Mouse (Mus musculus) ovary, postnatal 36 days (tissue): ENCODE results near the gene Pcnx4.

Experiments used
- DNase-seq: peaks from one replicate; pipeline ENCODE4 v3.0.0; 2022; ENCODE audit warnings: low spot score, mixed read lengths

The Pcnx4 gene

GRCm38 (mm10) chr12:72536021-72536597 is at the start of gene Pcnx4:
TSS of gene Pcnx4 (plus strand) at chr12:72536383.
- DNase-seq = peak; percentile 99

DNA sequence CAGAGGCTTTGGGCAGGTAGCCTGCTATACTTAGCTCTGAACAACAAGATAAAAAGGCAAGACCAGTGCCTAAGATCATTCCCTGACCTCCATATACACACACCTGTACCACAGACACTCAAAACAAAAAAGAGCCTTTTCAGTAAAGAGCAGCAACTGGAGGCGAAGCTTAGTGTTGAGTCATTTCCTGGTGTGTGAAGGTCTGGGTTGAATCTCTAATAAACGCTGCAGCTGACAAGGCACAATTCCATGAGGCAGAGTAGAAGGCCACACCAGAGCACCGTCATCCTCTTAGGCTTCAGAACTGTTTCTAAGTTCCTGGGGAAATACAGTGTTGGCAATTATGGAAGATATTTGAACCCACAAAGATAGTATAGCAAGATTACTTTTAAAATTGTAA is 48.7 kb upstream of the Pcnx4 start:
- DNase-seq = no peak

- DNase-seq = no peak
Observed at GRCm38 (mm10) chr12:72489995-72490394, 46.2 kb upstream of the Pcnx4 start.

GRCm38 (mm10) chr12:72491063-72491719 is 45.0 kb upstream of the Pcnx4 start:
- no peak for DNase-seq

DNA sequence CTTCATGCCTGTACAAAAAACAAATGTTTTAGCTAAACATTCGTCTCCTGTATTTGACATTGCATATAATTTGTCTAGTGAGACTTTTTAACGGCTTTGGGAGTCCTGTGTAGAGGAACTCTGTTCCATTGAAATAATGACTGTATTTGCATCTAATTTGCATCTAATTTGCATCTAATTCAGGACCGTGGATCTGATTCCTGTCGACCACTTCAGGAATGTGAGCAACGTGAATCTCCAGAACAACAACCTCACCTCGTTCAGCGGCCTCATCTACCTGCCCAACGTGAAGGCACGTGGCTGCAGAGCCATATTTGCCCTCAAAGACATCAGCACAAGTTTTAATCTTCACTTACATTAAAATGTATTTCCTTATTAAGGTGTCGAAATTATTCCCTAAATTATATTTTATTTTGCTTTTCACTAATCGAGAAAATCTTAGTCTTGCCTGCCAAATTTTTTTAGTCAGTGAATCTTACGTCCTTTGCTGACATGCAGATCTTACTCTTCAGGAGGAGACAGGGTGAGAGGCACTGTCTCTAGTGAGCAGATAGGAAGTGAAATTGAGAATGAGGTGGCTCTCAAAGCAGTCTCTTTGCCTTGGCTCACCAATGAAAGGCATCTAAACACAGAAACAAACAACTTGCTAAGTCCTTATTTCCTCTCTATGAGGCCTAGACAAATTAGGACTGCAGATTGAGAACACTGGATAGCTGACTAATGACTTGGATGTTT is 39.1 kb upstream of the Pcnx4 start:
- no peak for DNase-seq

- DNase-seq = no peak
Observed at GRCm38 (mm10) chr12:72509606-72510005, 26.6 kb upstream of the Pcnx4 start.

- DNase-seq = no peak
Observed at GRCm38 (mm10) chr12:72515446-72515845, 20.7 kb upstream of the Pcnx4 start.

DNA sequence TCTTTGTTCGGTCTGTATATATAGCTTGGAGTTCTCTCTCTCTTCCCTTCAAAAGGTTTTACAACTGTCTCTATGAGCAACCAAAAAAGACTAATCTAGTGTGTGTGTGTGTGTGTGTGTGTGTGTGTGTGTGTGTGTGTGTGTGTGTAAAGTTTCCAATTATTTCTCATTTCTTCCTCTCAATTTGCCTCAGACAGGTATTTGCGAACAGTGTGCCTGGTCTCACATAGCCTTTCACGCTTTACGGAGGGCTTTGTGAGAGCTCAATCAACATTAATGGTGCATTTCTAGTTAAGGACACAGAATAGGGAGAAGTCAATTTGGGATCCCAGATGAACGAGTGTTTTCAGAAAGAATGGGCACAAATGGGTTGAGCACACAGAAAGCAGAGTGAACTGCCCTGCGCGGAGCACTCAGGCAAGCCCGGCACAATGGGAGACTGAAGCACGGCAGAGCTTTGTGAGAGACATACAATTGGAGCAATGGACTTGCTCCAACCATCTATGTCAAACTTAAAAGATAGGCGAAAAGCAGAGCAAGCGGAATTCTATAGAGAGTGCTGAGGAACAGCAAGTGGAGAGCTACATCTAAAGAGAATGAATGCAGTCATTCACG is 18.0 kb upstream of the Pcnx4 start:
- DNase-seq = no peak

DNA sequence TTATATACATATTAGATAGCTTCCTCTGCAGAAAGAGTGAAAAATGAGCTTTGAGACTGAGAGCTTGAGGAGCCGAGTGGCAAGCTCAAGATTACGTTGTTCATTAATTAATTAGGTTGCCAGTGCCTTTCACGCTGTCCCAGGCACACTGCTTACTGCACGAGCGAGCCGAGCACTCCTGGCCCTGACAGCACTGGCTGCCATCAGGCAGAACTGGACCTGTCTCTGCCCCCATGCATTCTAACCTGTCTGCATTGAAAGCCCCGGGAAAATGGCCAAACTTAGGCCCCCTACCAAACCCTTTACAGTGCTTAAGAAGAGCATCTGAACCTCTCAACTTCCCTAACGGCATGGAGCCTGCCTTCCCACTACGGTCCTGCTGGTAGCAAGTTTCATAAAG is 16.8 kb upstream of the Pcnx4 start:
- DNase-seq = no peak

GRCm38 (mm10) chr12:72519855-72520254 is 16.3 kb upstream of the Pcnx4 start:
- DNase-seq = no peak

- DNase-seq = peak; percentile 57
Observed at GRCm38 (mm10) chr12:72520645-72521044, 15.5 kb upstream of the Pcnx4 start.

- DNase-seq = no peak
Observed at GRCm38 (mm10) chr12:72525588-72525987, 10.6 kb upstream of the Pcnx4 start.

DNA sequence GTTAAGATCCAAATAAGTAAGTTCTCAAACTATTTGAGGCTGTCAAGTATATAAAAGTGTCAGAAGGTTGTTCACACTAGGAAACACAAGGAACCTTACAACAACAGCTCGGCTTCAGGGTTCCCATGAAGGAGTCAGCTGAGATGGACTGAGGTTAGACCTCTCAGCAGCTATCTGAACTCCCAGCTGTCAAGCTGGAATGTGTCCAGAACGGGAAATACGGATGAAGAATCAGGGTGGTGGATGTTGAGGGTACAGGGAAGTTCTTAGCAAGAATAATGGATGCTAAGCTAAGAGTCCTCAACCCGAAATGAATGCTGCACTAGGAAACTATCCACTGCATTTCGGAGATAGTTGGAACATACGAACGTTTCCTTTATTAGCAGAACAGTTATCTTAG is 3.9 kb upstream of the Pcnx4 start:
- DNase-seq = no peak

DNA sequence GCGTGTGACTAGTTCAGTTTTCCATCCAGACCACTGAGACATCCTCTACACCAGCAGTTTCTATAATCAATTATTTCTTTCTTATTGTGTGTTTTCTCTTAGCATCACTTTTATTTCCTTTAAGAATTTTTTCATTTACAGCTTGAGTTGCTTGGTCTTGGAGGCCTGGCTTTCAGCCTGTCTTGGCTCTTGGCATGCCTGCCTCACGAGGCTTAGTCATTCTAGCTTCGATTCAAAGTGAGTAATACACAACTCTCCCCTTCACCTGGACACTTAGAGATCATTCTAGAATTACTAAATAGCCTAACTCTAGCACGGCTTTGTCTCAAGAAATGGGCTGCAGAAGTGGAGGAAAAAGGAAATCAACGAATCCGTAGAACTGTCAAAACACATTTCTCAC is 2.2 kb upstream of the Pcnx4 start:
- no peak for DNase-seq

DNA sequence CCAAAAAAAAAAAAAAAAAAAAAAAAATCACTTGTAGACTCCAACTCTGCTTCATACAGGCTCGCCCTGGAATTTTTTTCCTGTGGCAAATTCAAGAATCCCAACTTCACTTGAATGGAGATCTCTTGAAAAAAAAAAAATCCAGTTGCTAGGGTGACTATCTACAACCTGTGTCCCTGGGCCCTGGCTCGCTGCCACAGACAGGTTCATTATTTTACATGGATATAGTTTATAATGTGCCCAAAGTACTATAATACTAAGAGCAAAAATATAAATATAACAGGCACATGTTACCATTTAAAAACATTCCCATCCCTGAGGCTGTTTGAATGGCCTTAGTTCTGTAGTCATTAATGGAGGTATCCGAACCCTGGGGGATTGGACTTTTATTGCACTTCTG is 584 bp upstream of the Pcnx4 start:
- DNase-seq = no peak

DNA sequence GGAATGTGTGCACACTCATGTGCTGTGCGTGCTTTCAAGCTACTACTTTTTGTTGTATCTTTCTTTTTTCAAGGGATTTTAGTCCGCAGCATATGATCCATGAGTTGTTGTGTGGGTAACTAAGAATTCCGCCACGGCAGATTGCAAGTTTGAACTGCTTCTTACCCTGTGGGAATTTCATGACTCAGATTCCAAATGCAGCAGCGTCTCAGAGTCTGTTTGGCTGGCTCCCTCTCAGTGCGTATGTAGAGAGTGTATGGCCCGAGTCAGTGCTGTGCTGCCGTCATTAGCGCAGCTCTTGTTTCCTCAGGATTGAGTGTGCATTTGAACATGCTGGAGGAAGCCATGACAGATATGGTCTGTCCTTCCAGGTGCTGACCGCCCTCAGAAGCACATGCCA is 2.4 kb downstream of the Pcnx4 start:
- DNase-seq = no peak

- no peak for DNase-seq
Observed at GRCm38 (mm10) chr12:72554347-72554746, 18.2 kb downstream of the Pcnx4 start.

DNA sequence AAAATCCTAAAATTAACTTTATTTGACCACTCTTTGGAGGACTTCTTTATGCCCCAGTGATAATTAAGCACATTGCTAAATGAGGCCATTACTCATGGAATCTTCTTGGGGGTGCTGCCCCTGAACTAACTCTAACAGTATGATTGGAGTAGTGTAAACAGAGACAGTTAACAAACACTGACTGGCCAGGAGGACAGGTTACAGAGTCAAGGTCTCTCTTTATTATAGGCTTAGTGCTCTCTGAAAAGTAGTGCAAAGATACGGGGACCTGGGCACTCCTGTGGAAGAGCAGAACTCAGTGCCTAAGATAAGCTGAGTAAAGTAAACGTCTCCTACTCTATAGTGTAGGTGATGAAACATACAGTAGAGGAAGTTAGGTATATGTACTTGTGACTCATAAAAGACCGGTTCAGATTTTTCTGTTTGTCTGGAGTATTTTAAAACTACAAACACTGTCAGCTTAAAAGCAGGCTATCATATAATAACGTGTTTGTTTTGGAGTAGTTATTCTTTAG is 28.2 kb downstream of the Pcnx4 start:
- no peak for DNase-seq

DNA sequence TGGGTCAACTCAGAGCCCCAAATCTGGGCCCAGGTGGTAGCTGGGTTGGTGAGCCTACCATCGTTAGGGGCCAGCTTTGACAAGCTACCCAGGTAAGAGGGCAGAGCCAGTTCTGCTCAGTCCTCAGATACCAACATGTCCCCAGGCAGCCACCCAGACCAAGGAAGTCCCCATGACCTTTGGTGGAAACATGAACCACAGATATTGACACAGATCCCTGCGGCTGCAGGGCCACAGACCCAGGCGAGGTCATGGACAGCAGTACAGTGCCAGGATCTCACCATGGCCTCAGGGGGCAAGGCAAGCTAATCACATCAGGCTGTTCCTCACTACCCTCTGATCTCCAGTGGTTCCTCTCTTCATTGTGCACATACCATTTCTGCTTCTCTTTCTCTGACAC is 45.8 kb downstream of the Pcnx4 start:
- DNase-seq = no peak

DNA sequence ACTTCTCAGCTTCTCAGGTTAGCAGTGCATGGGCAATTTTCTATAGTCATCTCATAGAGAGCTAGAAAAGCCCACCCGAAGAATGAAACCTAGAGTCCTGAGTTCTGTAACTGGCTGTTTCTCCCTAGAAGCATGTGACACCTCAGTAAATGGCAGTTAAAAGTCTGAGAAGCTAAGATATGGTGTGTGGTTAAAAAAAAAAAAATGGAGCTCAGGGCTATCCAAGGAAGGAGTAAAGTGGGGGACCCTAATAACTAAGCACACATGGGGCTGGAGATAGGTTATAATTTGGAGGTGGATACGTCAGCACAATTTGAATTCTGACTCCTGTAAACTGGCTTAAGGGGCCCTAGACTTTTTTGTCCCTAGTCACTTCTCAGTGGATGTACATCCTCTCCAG is 46.9 kb downstream of the Pcnx4 start:
- DNase-seq = no peak

DNA sequence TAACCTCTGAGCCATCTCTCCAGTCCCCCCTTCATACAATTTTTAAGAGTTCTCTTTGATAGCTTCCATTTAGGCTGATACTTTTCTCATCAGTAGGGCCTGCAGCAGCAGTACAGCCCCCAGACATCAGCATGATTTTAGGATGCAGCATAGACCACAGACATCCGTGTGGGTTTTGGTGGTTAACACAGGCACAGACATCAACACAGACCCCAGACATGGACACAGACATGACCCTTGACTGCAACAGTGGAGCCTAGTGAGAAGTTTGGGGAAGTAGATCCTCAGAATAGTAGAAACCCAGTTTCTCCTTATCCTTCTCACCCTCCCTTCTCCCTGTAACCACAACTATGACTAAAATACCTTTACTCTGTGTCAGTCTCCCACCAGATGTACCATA is 49.2 kb downstream of the Pcnx4 start:
- DNase-seq = no peak

DNA sequence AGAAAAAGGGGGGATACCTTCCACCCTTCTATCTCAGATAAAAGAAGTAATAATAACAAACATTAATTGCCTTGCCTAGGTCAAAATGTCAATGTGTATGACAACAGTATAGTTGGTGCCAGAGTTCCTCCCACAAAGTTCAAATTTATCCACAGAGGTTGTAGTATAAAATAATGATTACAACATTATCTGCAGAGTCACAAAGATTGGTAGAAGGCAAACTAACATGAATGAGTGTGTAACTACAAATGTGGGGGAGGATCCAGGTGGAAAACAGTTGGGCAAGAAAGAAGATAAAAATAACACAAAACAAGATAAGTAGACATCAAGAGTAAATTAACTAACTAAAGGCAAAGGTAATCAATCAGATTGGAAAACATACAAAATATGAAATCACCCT is 56.8 kb downstream of the Pcnx4 start:
- DNase-seq = no peak

DNA sequence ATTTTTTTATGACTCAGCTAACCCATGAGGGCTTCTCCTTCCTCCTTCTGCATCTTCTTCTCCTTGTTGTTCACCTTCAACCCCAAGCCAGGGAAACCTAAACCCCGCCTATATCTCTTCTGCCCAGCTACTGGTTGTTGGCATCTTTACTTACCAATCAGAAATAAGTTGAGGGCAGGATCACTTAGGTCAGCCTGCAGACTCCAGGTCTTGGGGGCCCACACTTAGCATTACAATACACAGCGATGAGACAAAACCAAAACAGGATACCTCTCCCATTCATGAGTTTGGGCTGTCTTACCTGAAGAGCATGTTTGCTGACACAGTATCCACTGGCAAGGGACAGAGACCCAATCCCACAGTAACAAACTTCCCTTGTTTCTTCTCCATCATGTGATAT is 57.8 kb downstream of the Pcnx4 start:
- DNase-seq = no peak
